Mouse (Mus musculus) heart, adult 2 months (tissue): ENCODE results near the gene Unc13c. TPM values are rescaled to one million over a fixed set of nuclear protein-coding genes. Genes with fewer than 3 reads are reported as not detected.

ENCODE experiments used
- DNase-seq, 2 experiments: peaks; one replicate each; pipeline ENCODE4 v3.0.0; 2021
- H3K27ac ChIP-seq: fragments of 200-600 bp; 2 replicates; pipeline ENCODE4 v1.8.1; 2022
- H3K27me3 ChIP-seq: fragments of 200-500 bp; 2 replicates; pipeline ENCODE4 v1.6.1; 2012; ENCODE audit warnings: mild to moderate bottlenecking, low read length, inconsistent platforms, mixed read lengths; ENCODE audit not compliant: control insufficient read depth, insufficient read depth
- H3K36me3 ChIP-seq: fragments of 200-500 bp; 2 replicates; pipeline ENCODE4 v1.6.1; 2012; ENCODE audit warnings: low read length, inconsistent platforms; ENCODE audit not compliant: control insufficient read depth, insufficient read depth
- H3K4me1 ChIP-seq: fragments of 200-500 bp; 2 replicates; pipeline ENCODE4 v1.6.1; 2011; ENCODE audit warnings: low read length; ENCODE audit not compliant: control insufficient read depth, insufficient read depth
- H3K4me3 ChIP-seq: fragments of 200-600 bp; 2 replicates; pipeline ENCODE4 v1.8.1; 2022
- H3K79me2 ChIP-seq: fragments of 200-500 bp; replicated peaks from 2 replicates; pipeline ENCODE4 v1.6.1; 2012; ENCODE audit warnings: mild to moderate bottlenecking, inconsistent platforms, low read length, moderate library complexity, mixed read lengths; ENCODE audit not compliant: control insufficient read depth, insufficient read depth
- H3K9ac ChIP-seq: fragments of 200-500 bp; 2 replicates; pipeline ENCODE4 v1.6.1; 2012; ENCODE audit warnings: low read depth, mild to moderate bottlenecking, control low read depth, inconsistent platforms, low read length, mixed read lengths
- CTCF ChIP-seq: fragments of 200-600 bp; IDR thresholded peaks from 2 replicates; pipeline ENCODE4 v1.8.1; 2022; ENCODE audit warnings: antibody characterized with exemption, mild to moderate bottlenecking, moderate library complexity
- EP300 ChIP-seq: fragments of 200-500 bp; IDR thresholded peaks from 2 replicates; pipeline ENCODE4 v1.6.1; 2011; ENCODE audit warnings: low read depth, low read length, control low read depth; ENCODE audit not compliant: insufficient read depth
- POLR2A ChIP-seq: fragments of 200-500 bp; IDR thresholded peaks from 2 replicates; pipeline ENCODE4 v1.6.1; 2011; ENCODE audit warnings: mild to moderate bottlenecking, low read depth, low read length, control low read depth; ENCODE audit not compliant: insufficient read depth
- WGBS: fragments of 180-500 bp; shearing (Covaris S2); methylation state at CpG from one replicate; pipeline ENCODE4 v1.1.7; 2018; 5-methylcytosine and 5-hydroxymethylcytosine counted together
- intact Hi-C: fragments of 180-260 bp; cut with DNase I; formaldehyde crosslinking; loops from one replicate; pipeline ENCODE4 v1.15.1; 2025
- polyA plus RNA-seq: library from polyadenylated mRNA; depleted of rRNA; stranded (reverse); fragments of >200 nt; gene quantifications from 2 replicates; pipeline ENCODE4 v1.2.3, GENCODE M21; 2012
- total RNA-seq, 2 experiments: library from RNA; stranded (reverse); gene quantifications; 2 replicates each; pipeline ENCODE4 v1.2.3; 2021

The Unc13c gene
- total and polyA plus RNA-seq, 3 experiments = 0.02 to 0.23 (median 0.18) TPM

GRCm38 (mm10) chr9:73951586-73951985 lies 17.2 kb downstream of the Unc13c start:
- 58% methylated on average over 4 of the region's 4 CpGs for WGBS
- Histone ChIP-seq H3K79me2 (no peaks in the 10 kb centered on the region), H3K9ac (no peak overlapping the region), H3K27me3 (no peaks in the 10 kb centered on the region), H3K36me3 (no peaks in the 10 kb centered on the region), H3K27ac (no peak overlapping the region), H3K4me3 (no peak overlapping the region), H3K4me1 (no peaks in the 10 kb centered on the region)
- TF ChIP-seq POLR2A (no peak), CTCF (no peak), EP300 (no peak)
- intact Hi-C loops = no loop called here
- DNase-seq = no peak

GRCm38 (mm10) chr9:73934844-73935243 lies 33.9 kb downstream of the Unc13c start:
- Histone ChIP-seq H3K27ac (no peak overlapping the region), H3K9ac (no peak overlapping the region), H3K27me3 (no peaks in the 10 kb centered on the region), H3K4me1 (no peaks in the 10 kb centered on the region), H3K4me3 (no peak overlapping the region), H3K79me2 (no peaks in the 10 kb centered on the region), H3K36me3 (no peaks in the 10 kb centered on the region)
- DNase-seq = no peak
- intact Hi-C loops = no loop called here
- TF ChIP-seq EP300 (no peak), CTCF (no peak), POLR2A (no peak)
- 33% methylated on average over 4 of the region's 4 CpGs for whole genome bisulfite sequencing

- H3K27ac ChIP-seq = no peak overlapping the region
These were observed 36.8 kb downstream of the Unc13c start for GRCm38 (mm10) chr9:73931988-73932387.

GRCm38 (mm10) chr9:73927276-73927675 lies 41.5 kb downstream of the Unc13c start:
- Histone ChIP-seq H3K27ac (no peak overlapping the region), H3K79me2 (no peaks in the 10 kb centered on the region), H3K36me3 (no peaks in the 10 kb centered on the region), H3K4me1 (no peaks in the 10 kb centered on the region), H3K4me3 (no peak overlapping the region), H3K27me3 (no peaks in the 10 kb centered on the region), H3K9ac (no peak overlapping the region)
- WGBS = 72% methylated on average over 2 of the region's 2 CpGs
- no peak for DNase-seq
- TF ChIP-seq POLR2A = no peak
- no peak for TF ChIP-seq CTCF
- no peak for TF ChIP-seq EP300
- intact Hi-C loops = no loop called here

More at GRCm38 (mm10) chr9:73931988-73932387, 36.8 kb downstream of the Unc13c start:
- Histone ChIP-seq H3K9ac (no peak overlapping the region), H3K4me1 (no peaks in the 10 kb centered on the region), H3K27me3 (no peaks in the 10 kb centered on the region), H3K4me3 (no peak overlapping the region), H3K79me2 (no peaks in the 10 kb centered on the region), H3K36me3 (no peaks in the 10 kb centered on the region)
- no peak for TF ChIP-seq POLR2A
- no peak for TF ChIP-seq EP300
- TF ChIP-seq CTCF = no peak
- intact Hi-C loops = no loop called here
- no peak for DNase-seq
- 84% methylated on average over 9 of the region's 9 CpGs for WGBS

GRCm38 (mm10) chr9:73922449-73923115 lies 46.2 kb downstream of the Unc13c start:
- Histone ChIP-seq H3K9ac (no peak overlapping the region), H3K27ac (no peak overlapping the region), H3K79me2 (no peaks in the 10 kb centered on the region), H3K4me1 (no peaks in the 10 kb centered on the region), H3K4me3 (no peak overlapping the region), H3K27me3 (no peaks in the 10 kb centered on the region), H3K36me3 (no peaks in the 10 kb centered on the region)
- DNase-seq = no peak
- WGBS = 51% methylated on average over 11 of the region's 11 CpGs
- intact Hi-C loops = no loop called here
- TF ChIP-seq POLR2A (no peak), CTCF (no peak), EP300 (no peak)

- no peaks in the 10 kb centered on the region for H3K4me1 ChIP-seq
- 50% methylated on average over 4 of the region's 4 CpGs for WGBS
- intact Hi-C loops = no loop called here
- H3K4me3 ChIP-seq = no peak overlapping the region
- no peaks in the 10 kb centered on the region for H3K79me2 ChIP-seq
- TF ChIP-seq POLR2A (no peak), EP300 (no peak), CTCF (no peak)
- H3K36me3 ChIP-seq = no peaks in the 10 kb centered on the region
- H3K9ac ChIP-seq = no peak overlapping the region
- no peak for DNase-seq
- H3K27ac ChIP-seq = no peak overlapping the region
- no peaks in the 10 kb centered on the region for H3K27me3 ChIP-seq
These were observed 62.8 kb downstream of the Unc13c start for GRCm38 (mm10) chr9:73905959-73906358.
